In genomic region chr9:61959921-61960569, GRCm38 (mm10) we compare ENCODE assay signal across 13 mouse cellular contexts. TPM values are rescaled to one million over a fixed set of nuclear protein-coding genes. Genes with fewer than 3 reads are reported as not detected.
DNase-seq lines count a peak whose midpoint lies in the region; ATAC-seq and TF ChIP-seq lines count a peak whose summit lies in the region.
"Had no signal": no experiment of that assay in that cellular context is flagged by ENCODE, and none has a peak within 500 bp of the region (broad histone marks: within the 10 kb centered on the region; RNA-seq: fewer than 3 reads in every experiment).

No protein-coding gene starts in this region.

- no peak for TF ChIP-seq POLR2A in lung, adult 2 months (IDR thresholded peaks at IDR 0.05; ENCODE audit: borderline replicate concordance, extremely low read depth, low read depth, low read length)

- peaks cover 27% of the 10 kb centered on the region for H3K4me1 ChIP-seq in liver, postnatal 0 days (ENCODE audit: insufficient read depth)
- H3K4me1 ChIP-seq in liver, embryonic 12.5 days = peaks cover 17% of the 10 kb centered on the region; the same call in 1 of the 2 replicates
- H3K4me1 ChIP-seq in intestine, embryonic 14.5 days (replicated peaks; ENCODE audit: control insufficient read depth, insufficient read depth, low read length) = 0 out of 2 replicates have a peak, but pooled peaks cover 6% of the 10 kb centered on the region
- peaks cover 6% of the 10 kb centered on the region; the same call in 1 of the 2 replicates for H3K4me1 ChIP-seq in lung, adult 2 months (ENCODE audit: control insufficient read depth, insufficient read depth, low read length)
- no peaks in the 10 kb centered on the region for H3K4me1 ChIP-seq in hindbrain, embryonic 16.5 days (ENCODE audit: control insufficient read depth, insufficient read depth, low read depth, low read length)

- H3K79me2 ChIP-seq in macrophage (ENCODE audit: inconsistent target) = no peaks in the 10 kb centered on the region

- no peak for ATAC-seq in liver, postnatal 0 days
- ATAC-seq in liver, embryonic 12.5 days = no peak
- ATAC-seq in intestine, embryonic 14.5 days (replicated peaks; ENCODE audit: low FRiP score, low TSS enrichment, low read depth) = peak; percentile 59; the same call in 1 of the 2 replicates
- no peak for ATAC-seq in hindbrain, embryonic 16.5 days
- ATAC-seq: hindbrain, postnatal 0 days had no signal

- no peak overlapping the region for H3K4me2 ChIP-seq in liver, postnatal 0 days (ENCODE audit: low read depth, low read length)
- H3K4me2 ChIP-seq in liver, embryonic 12.5 days = no peak overlapping the region
- H3K4me2 ChIP-seq in intestine, embryonic 14.5 days (ENCODE audit: low read length) = no peak overlapping the region
- no peak overlapping the region for H3K4me2 ChIP-seq in hindbrain, embryonic 16.5 days (ENCODE audit: low read length)
- H3K4me2 ChIP-seq: forebrain, embryonic 12.5 days had no signal

- DNase-seq in liver, postnatal 0 days = no peak
- no peak for DNase-seq in intestine, embryonic 14.5 days (ENCODE audit: low spot score)
- peak; percentile 31 for DNase-seq in lung, adult 2 months
- no peak for DNase-seq in layer of hippocampus, postnatal 14 days (ENCODE audit: low spot score in 2 of 2)
- DNase-seq in cerebellum, postnatal 10 days = no peak
- DNase-seq: cerebellum, adult 9-11 months; right cerebral cortex, adult 18-20 months had no signal

- H3K27ac ChIP-seq in liver, postnatal 0 days (ENCODE audit: low read depth) = peak overlapping the region; percentile 31; the same call in 1 of the 2 replicates
- no peak overlapping the region for H3K27ac ChIP-seq in liver, embryonic 12.5 days
- H3K27ac ChIP-seq in intestine, embryonic 14.5 days (ENCODE audit: low read depth) = peak overlapping the region; percentile 38
- peak overlapping the region; percentile 49 for H3K27ac ChIP-seq in macrophage
- H3K27ac ChIP-seq in hindbrain, embryonic 16.5 days (ENCODE audit: low read depth, low read length) = no peak overlapping the region
- H3K27ac ChIP-seq: forebrain, embryonic 12.5 days; hindbrain, postnatal 0 days had no signal

- no peak for TF ChIP-seq EP300 in liver, postnatal 0 days (IDR thresholded peaks at IDR 0.05; ENCODE audit: low read depth)

- H3K36me3 ChIP-seq in liver, postnatal 0 days (replicated peaks; ENCODE audit: insufficient read depth, low read length) = no peaks in the 10 kb centered on the region
- H3K36me3 ChIP-seq in liver, embryonic 12.5 days = no peaks in the 10 kb centered on the region
- H3K36me3 ChIP-seq in intestine, embryonic 14.5 days (ENCODE audit: control insufficient read depth, insufficient read depth, low read length) = no peaks in the 10 kb centered on the region
- H3K36me3 ChIP-seq in macrophage (ENCODE audit: inconsistent target) = no peaks in the 10 kb centered on the region
- H3K36me3 ChIP-seq in hindbrain, embryonic 16.5 days (ENCODE audit: control insufficient read depth, insufficient read depth, low read length) = no peaks in the 10 kb centered on the region
- H3K36me3 ChIP-seq: forebrain, embryonic 12.5 days had no signal

- no peaks in the 10 kb centered on the region for H3K27me3 ChIP-seq in liver, postnatal 0 days (ENCODE audit: insufficient read depth, low read length)
- H3K27me3 ChIP-seq in liver, embryonic 12.5 days (replicated peaks) = 0 out of 2 replicates have a peak, but pooled peaks cover 6% of the 10 kb centered on the region
- H3K27me3 ChIP-seq in intestine, embryonic 14.5 days (replicated peaks; ENCODE audit: control insufficient read depth, insufficient read depth, low read length) = no peaks in the 10 kb centered on the region
- no peaks in the 10 kb centered on the region for H3K27me3 ChIP-seq in hindbrain, embryonic 16.5 days (replicated peaks; ENCODE audit: control insufficient read depth, insufficient read depth, low read length)
- H3K27me3 ChIP-seq: forebrain, embryonic 12.5 days had no signal

- H3K4me3 ChIP-seq in liver, postnatal 0 days (ENCODE audit: low read depth, low read length) = no peak overlapping the region
- H3K4me3 ChIP-seq in liver, embryonic 12.5 days = no peak overlapping the region
- no peak overlapping the region for H3K4me3 ChIP-seq in intestine, embryonic 14.5 days (ENCODE audit: low read depth, low read length)
- no peak overlapping the region for H3K4me3 ChIP-seq in lung, adult 2 months (replicated peaks; ENCODE audit: extremely low read depth, low read depth, low read length)
- H3K4me3 ChIP-seq in macrophage (ENCODE audit: inconsistent target) = no peak overlapping the region
- no peak overlapping the region for H3K4me3 ChIP-seq in hindbrain, embryonic 16.5 days (ENCODE audit: low read length)
- H3K4me3 ChIP-seq: forebrain, embryonic 12.5 days; myocyte had no signal

- no peak overlapping the region for H3K9ac ChIP-seq in liver, postnatal 0 days (replicated peaks)
- no peak overlapping the region; the same call in 1 of the 2 replicates for H3K9ac ChIP-seq in liver, embryonic 12.5 days
- H3K9ac ChIP-seq in intestine, embryonic 14.5 days (ENCODE audit: low read length) = no peak overlapping the region
- no peak overlapping the region for H3K9ac ChIP-seq in hindbrain, embryonic 16.5 days (ENCODE audit: low read depth, low read length)
- H3K9ac ChIP-seq: forebrain, embryonic 12.5 days had no signal

- no peak for TF ChIP-seq CTCF in liver, postnatal 0 days (IDR thresholded peaks at IDR 0.05; ENCODE audit: low read depth)
- TF ChIP-seq CTCF in lung, adult 2 months (IDR thresholded peaks at IDR 0.05; ENCODE audit: insufficient read depth, low read length) = no peak

- 47% methylated on average over 1 of the region's 1 CpGs for WGBS in liver, postnatal 0 days (ENCODE audit: insufficient replicate concordance)
- 69% methylated on average over 1 of the region's 1 CpGs for WGBS in liver, embryonic 12.5 days (ENCODE audit: insufficient replicate concordance)
- WGBS in intestine, embryonic 14.5 days = 78% methylated on average over 1 of the region's 1 CpGs
- 62% methylated on average over 1 of the region's 1 CpGs for WGBS in lung, adult 2 months
- WGBS in macrophage (ENCODE audit: missing documents) = 69% methylated on average over 1 of the region's 1 CpGs
- WGBS in hindbrain, embryonic 16.5 days = 86% methylated on average over 1 of the region's 1 CpGs

- H3K9me3 ChIP-seq in liver, postnatal 0 days (ENCODE audit: low read length) = no peaks in the 10 kb centered on the region
- H3K9me3 ChIP-seq in liver, embryonic 12.5 days (replicated peaks) = no peaks in the 10 kb centered on the region
- H3K9me3 ChIP-seq in intestine, embryonic 14.5 days (ENCODE audit: control insufficient read depth, low read length) = no peaks in the 10 kb centered on the region
- H3K9me3 ChIP-seq in hindbrain, embryonic 16.5 days (ENCODE audit: control insufficient read depth, low read length) = no peaks in the 10 kb centered on the region
- H3K9me3 ChIP-seq: forebrain, embryonic 12.5 days had no signal

RNA-seq across cellular contexts. Expression of gene Kif23, which starts 13.5 kb away (rescaled TPM):
- 23.8 and 28.8 TPM in 2 replicates for polyA plus RNA-seq in liver, postnatal 0 days (2015; fragmentation: Nextera tagmentation; extraction: Ambion mirVana)
- polyA plus RNA-seq in liver, embryonic 12.5 days (2016; fragmentation: Nextera tagmentation; extraction: Ambion mirVana) = 73.5 and 91.5 TPM in 2 replicates
- 115 and 121 TPM in 2 replicates for polyA plus RNA-seq in intestine, embryonic 14.5 days (2014; fragmentation: Nextera tagmentation; extraction: Ambion mirVana)
- polyA plus RNA-seq in lung, adult 2 months (2012; rRNA removed) = 1.7 and 3.0 TPM in 2 replicates
- total RNA-seq in macrophage (2018; cell fraction: chromatin; rRNA removed) = 100 to 1,000 TPM in 3 of 26 experiments, 10 to 100 TPM in 13, 1 to 10 TPM in 10; 1.9 to 170 (median 15.8) TPM
- 10 to 100 TPM in 12 of 26 experiments, 1 to 10 TPM in 14; 5.1 to 45.3 (median 8.1) TPM for total RNA-seq in macrophage (2018; cell fraction: cytosol; rRNA removed)
- total RNA-seq in macrophage (2018; cell fraction: nucleus; rRNA removed) = 100 to 1,000 TPM in 1 of 26 experiments, 10 to 100 TPM in 14, 1 to 10 TPM in 11; 3.7 to 116 (median 11.9) TPM
- polyA plus RNA-seq in macrophage (2018) = 20.8 to 75.1 TPM (median 22.7 TPM) in 3 replicates
- polyA plus RNA-seq in hindbrain, embryonic 16.5 days (2015; fragmentation: Nextera tagmentation; extraction: Ambion mirVana) = 13.7 and 18.6 TPM in 2 replicates
- total RNA-seq in layer of hippocampus, postnatal 14 days (2021) = 1 to 10 TPM; 3.3 to 5.8 TPM

RNA-seq across cellular contexts. Expression of gene Rplp1, which starts 45.7 kb away (rescaled TPM):
- 1,022 and 1,029 TPM in 2 replicates for polyA plus RNA-seq in liver, postnatal 0 days (2015; fragmentation: Nextera tagmentation; extraction: Ambion mirVana)
- 1,190 and 1,274 TPM in 2 replicates for polyA plus RNA-seq in liver, embryonic 12.5 days (2016; fragmentation: Nextera tagmentation; extraction: Ambion mirVana)
- polyA plus RNA-seq in intestine, embryonic 14.5 days (2014; fragmentation: Nextera tagmentation; extraction: Ambion mirVana) = 1,834 and 1,981 TPM in 2 replicates
- 6,011 and 7,617 TPM in 2 replicates for polyA plus RNA-seq in lung, adult 2 months (2012; rRNA removed)
- total RNA-seq in macrophage (2018; cell fraction: chromatin; rRNA removed) = 100 to 1,000 TPM in 1 of 26 experiments, 10 to 100 TPM in 25; 12.6 to 533 (median 36.3) TPM
- total RNA-seq in macrophage (2018; cell fraction: cytosol; rRNA removed) = 1,000 to 10,000 TPM; 1,300 to 3,183 (median 2,016) TPM
- total RNA-seq in macrophage (2018; cell fraction: nucleus; rRNA removed) = 100 to 1,000 TPM; 166 to 510 (median 338) TPM
- 1,141 to 4,325 TPM (median 4,017 TPM) in 3 replicates for polyA plus RNA-seq in macrophage (2018)
- 902 and 928 TPM in 2 replicates for polyA plus RNA-seq in hindbrain, embryonic 16.5 days (2015; fragmentation: Nextera tagmentation; extraction: Ambion mirVana)
- 1,000 to 10,000 TPM; 1,323 to 1,423 TPM for total RNA-seq in layer of hippocampus, postnatal 14 days (2021)

Comparison
In these comparisons a context has a peak if more than half of its experiments do, and no peak if none do; other contexts are left out.
1. H3K27ac ChIP-seq: peak in liver, postnatal 0 days (single experiment), intestine, embryonic 14.5 days (single experiment) and macrophage (single experiment); none in liver, embryonic 12.5 days (single experiment) and hindbrain, embryonic 16.5 days (single experiment).